Mouse (Mus musculus) megakaryocyte, embryonic 14.5 days (primary cell): ENCODE results near the gene 4930563M21Rik. TPM values are rescaled to one million over a fixed set of nuclear protein-coding genes. Genes with fewer than 3 reads are reported as not detected.
"Not testable (repeated sequence)": the region's sequence is repeated elsewhere in the genome, so short reads cannot be mapped to it uniquely, and the experiment has no call there.

ENCODE experiments used
- H3K27me3 ChIP-seq: replicated peaks from 2 replicates; pipeline ENCODE3; 2012; ENCODE audit warnings: inconsistent platforms
- H3K36me3 ChIP-seq: replicated peaks from 2 replicates; pipeline ENCODE3; 2012; ENCODE audit warnings: low read length, inconsistent platforms, mixed read lengths
- H3K4me1 ChIP-seq: 2 replicates; pipeline ENCODE4 v1.6.1; 2012; ENCODE audit warnings: inconsistent platforms
- H3K4me3 ChIP-seq: replicated peaks from 2 replicates; pipeline ENCODE3; 2012; ENCODE audit warnings: moderate library complexity, mild to moderate bottlenecking, inconsistent platforms
- H3K9me3 ChIP-seq: 2 replicates; pipeline ENCODE4 v1.6.1; 2012; ENCODE audit warnings: inconsistent platforms
- FLI1 ChIP-seq: IDR thresholded peaks from 2 replicates; pipeline ENCODE4 v1.6.1; 2012; ENCODE audit warnings: low read length, inconsistent platforms, mixed read lengths
- GATA1 ChIP-seq: IDR thresholded peaks from 3 replicates; pipeline ENCODE4 v1.6.1; 2012; ENCODE audit warnings: mixed read lengths, low read length, inconsistent platforms, borderline replicate concordance
- polyA plus RNA-seq: library from polyadenylated mRNA; stranded (reverse); fragments of >175 nt; gene quantifications from 2 replicates; pipeline ENCODE4 v1.2.3, GENCODE M21; 2012; ENCODE audit warnings: low replicate concordance; ENCODE audit not compliant: insufficient read depth

Gene 4930563M21Rik
- polyA plus RNA-seq = not detected in 2 replicates

- peaks cover 6% of the 10 kb centered on the region for H3K9me3 ChIP-seq
- no peaks in the 10 kb centered on the region for H3K27me3 ChIP-seq
- H3K4me3 ChIP-seq = no peak within 1 kb of the TSS
- no peaks in the 10 kb centered on the region for H3K36me3 ChIP-seq
- H3K4me1 ChIP-seq = no peaks in the 10 kb centered on the region
- TF ChIP-seq GATA1 = no peak
- no peak for TF ChIP-seq FLI1
These were observed at the start of gene 4930563M21Rik for GRCm38 (mm10) chr9:56010450-56010849. TSS of gene 4930563M21Rik (minus strand) at chr9:56010550.

GRCm38 (mm10) chr9:56056147-56056546 lies 45.8 kb upstream of the 4930563M21Rik start:
- TF ChIP-seq FLI1 = no peak
- no peak for TF ChIP-seq GATA1
- H3K9me3 ChIP-seq = no peaks in the 10 kb centered on the region
- peaks cover 79% of the 10 kb centered on the region for H3K36me3 ChIP-seq
- H3K4me1 ChIP-seq = peaks cover 7% of the 10 kb centered on the region
- no peaks in the 10 kb centered on the region for H3K27me3 ChIP-seq
- H3K4me3 ChIP-seq = no peak overlapping the region

- H3K4me3 ChIP-seq = no peak overlapping the region
- peaks cover 9% of the 10 kb centered on the region for H3K4me1 ChIP-seq
- TF ChIP-seq FLI1 = no peak
- peaks cover 64% of the 10 kb centered on the region for H3K36me3 ChIP-seq
- no peaks in the 10 kb centered on the region for H3K9me3 ChIP-seq
- no peaks in the 10 kb centered on the region for H3K27me3 ChIP-seq
These were observed 43.4 kb upstream of the 4930563M21Rik start for GRCm38 (mm10) chr9:56053796-56054195.

- Histone ChIP-seq H3K27me3 (peaks cover 3% of the 10 kb centered on the region), H3K36me3 (peaks cover 26% of the 10 kb centered on the region), H3K9me3 (no peaks in the 10 kb centered on the region), H3K4me3 (peak overlapping the region; percentile 98), H3K4me1 (peaks cover 10% of the 10 kb centered on the region)
- no peak for TF ChIP-seq GATA1
- TF ChIP-seq FLI1 = no peak
These were observed 31.9 kb upstream of the 4930563M21Rik start for GRCm38 (mm10) chr9:56042181-56042621.

GRCm38 (mm10) chr9:56041372-56042180 lies 31.2 kb upstream of the 4930563M21Rik start, which contains the start of gene Rcn2:
TSS of gene Rcn2 (plus strand) at chr9:56041845.
- H3K27me3 ChIP-seq = peaks cover 3% of the 10 kb centered on the region
- no peak for TF ChIP-seq FLI1
- no peak for TF ChIP-seq GATA1
- H3K36me3 ChIP-seq = peaks cover 25% of the 10 kb centered on the region
- no peaks in the 10 kb centered on the region for H3K9me3 ChIP-seq
- peaks cover 10% of the 10 kb centered on the region for H3K4me1 ChIP-seq
- peak within 1 kb of the TSS; percentile 98 for H3K4me3 ChIP-seq

- Histone ChIP-seq H3K36me3 (no peaks in the 10 kb centered on the region), H3K27me3 (peaks cover 3% of the 10 kb centered on the region), H3K4me3 (no peak overlapping the region), H3K9me3 (no peaks in the 10 kb centered on the region), H3K4me1 (no peaks in the 10 kb centered on the region)
- TF ChIP-seq GATA1 (no peak), FLI1 (no peak)
These were observed 21.9 kb upstream of the 4930563M21Rik start for GRCm38 (mm10) chr9:56032219-56032618.

- H3K36me3 ChIP-seq = no peaks in the 10 kb centered on the region
- H3K9me3 ChIP-seq = no peaks in the 10 kb centered on the region
- TF ChIP-seq GATA1 = no peak
- no peak for TF ChIP-seq FLI1
- H3K4me1 ChIP-seq = no peaks in the 10 kb centered on the region
- H3K27me3 ChIP-seq = no peaks in the 10 kb centered on the region
- H3K4me3 ChIP-seq = no peak overlapping the region
These were observed 16.9 kb upstream of the 4930563M21Rik start for GRCm38 (mm10) chr9:56027292-56027691.

- TF ChIP-seq GATA1 (no peak), FLI1 (no peak)
- H3K36me3 ChIP-seq = no peaks in the 10 kb centered on the region
These were observed 14.4 kb upstream of the 4930563M21Rik start for GRCm38 (mm10) chr9:56024772-56025171.

GRCm38 (mm10) chr9:56004679-56005078 lies 5.7 kb downstream of the 4930563M21Rik start:
- not testable (repeated sequence) for H3K36me3 ChIP-seq, H3K4me1 ChIP-seq, H3K27me3 ChIP-seq, H3K9me3 ChIP-seq, H3K4me3 ChIP-seq

More at GRCm38 (mm10) chr9:56024772-56025171, 14.4 kb upstream of the 4930563M21Rik start:
- Histone ChIP-seq H3K9me3 (no peaks in the 10 kb centered on the region), H3K27me3 (no peaks in the 10 kb centered on the region), H3K4me3 (no peak overlapping the region), H3K4me1 (no peaks in the 10 kb centered on the region)

- Histone ChIP-seq H3K27me3 (no peaks in the 10 kb centered on the region), H3K4me3 (no peak overlapping the region), H3K4me1 (peaks cover 8% of the 10 kb centered on the region), H3K9me3 (no peaks in the 10 kb centered on the region; the same call in 1 of the 2 replicates), H3K36me3 (no peaks in the 10 kb centered on the region)
- no peak for TF ChIP-seq GATA1
- TF ChIP-seq FLI1 = no peak
These were observed 63.5 kb downstream of the 4930563M21Rik start for GRCm38 (mm10) chr9:55946819-55947218.
